Mouse (Mus musculus) kidney, postnatal 0 days (tissue): Measurements from ENCODE around the gene Alcam. TPM values are rescaled to one million over a fixed set of nuclear protein-coding genes. Genes with fewer than 3 reads are reported as not detected.

Experiments used
- ATAC-seq: fragments of 200-750 bp; cut with Nextera tagmentation; replicated peaks from 2 replicates; pipeline ENCODE4 v1.8.0; 2017; ENCODE audit warnings: low read depth, moderate number of reproducible peaks, moderate TSS enrichment, moderate library complexity; ENCODE audit not compliant: low FRiP score
- DNase-seq: peaks from one replicate; pipeline ENCODE4 v3.0.0-alpha.2; 2016; ENCODE audit warnings: low spot score
- H3K27ac ChIP-seq: fragments of 300-500 bp; sonication (generic); 2 replicates; pipeline ENCODE4 v1.5.1; 2014; ENCODE audit warnings: mild to moderate bottlenecking
- H3K27me3 ChIP-seq: fragments of 300-500 bp; sonication (generic); 2 replicates; pipeline ENCODE4 v1.6.1; 2014; ENCODE audit warnings: low read length, mixed read lengths; ENCODE audit not compliant: insufficient read depth
- H3K36me3 ChIP-seq: fragments of 300-500 bp; sonication (generic); 2 replicates; pipeline ENCODE4 v1.6.1; 2014; ENCODE audit warnings: low read length, mixed read lengths; ENCODE audit not compliant: insufficient read depth
- H3K4me1 ChIP-seq: fragments of 300-500 bp; sonication (generic); replicated peaks from 2 replicates; pipeline ENCODE4 v1.6.1; 2014; ENCODE audit warnings: antibody characterized with exemption, low read length, mixed read lengths; ENCODE audit not compliant: insufficient read depth
- H3K4me2 ChIP-seq: fragments of 300-500 bp; sonication (generic); 2 replicates; pipeline ENCODE4 v1.6.1; 2014; ENCODE audit warnings: mild to moderate bottlenecking, low read length, moderate library complexity, mixed read lengths
- H3K4me3 ChIP-seq: fragments of 300-500 bp; sonication (generic); replicated peaks from 2 replicates; pipeline ENCODE4 v1.5.1; 2014; ENCODE audit warnings: low read depth, low read length
- H3K9ac ChIP-seq: fragments of 300-500 bp; sonication (generic); 2 replicates; pipeline ENCODE4 v1.6.1; 2014; ENCODE audit warnings: low read depth, low read length
- H3K9me3 ChIP-seq: fragments of 300-500 bp; sonication (generic); replicated peaks from 2 replicates; pipeline ENCODE4 v1.6.1; 2016; ENCODE audit warnings: low read length, inconsistent platforms, mixed read lengths
- CTCF ChIP-seq: IDR thresholded peaks from 2 replicates; pipeline ENCODE4 v1.5.1; 2016; ENCODE audit warnings: antibody characterized with exemption, low read depth, mild to moderate bottlenecking, moderate library complexity
- WGBS: fragments of 180-500 bp; shearing (Covaris S2); extraction: QIAGEN DNeasy Blood & Tissue Kit; methylation state at CpG from one replicate; pipeline ENCODE4 v1.1.7; 2014; 5-methylcytosine and 5-hydroxymethylcytosine counted together
- polyA plus RNA-seq: library from polyadenylated mRNA; unstranded; fragments of >200 nt; fragmentation: Nextera tagmentation; extraction: Ambion mirVana; gene quantifications from 2 replicates; pipeline ENCODE4 v1.2.1, GENCODE M21; 2015

Gene Alcam
- polyA plus RNA-seq, 1 experiment from 2014 or later: 61.7 TPM

DNA sequence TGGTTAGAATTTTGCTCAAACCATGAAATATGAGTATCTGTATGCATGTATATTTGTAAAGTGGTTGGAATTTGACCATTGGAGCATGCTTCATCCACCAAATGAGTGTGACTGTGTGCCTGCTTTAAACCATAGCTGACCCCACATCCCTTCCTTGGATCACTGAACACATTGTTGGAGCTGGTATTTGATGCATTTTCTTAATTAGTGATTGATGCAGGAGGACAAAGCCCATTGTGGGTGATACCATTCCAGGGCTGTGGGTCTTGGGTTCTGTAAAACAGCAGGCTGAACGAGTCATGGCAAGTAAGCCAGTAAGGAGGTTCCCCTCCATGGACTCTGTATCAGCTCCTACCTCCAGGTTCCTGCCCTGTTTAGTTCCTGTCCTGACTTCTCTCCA, 191.3 kb downstream of the Alcam start:
- no peak for TF ChIP-seq CTCF
- DNase-seq (no peak), ATAC-seq (no peak)
- Histone ChIP-seq H3K36me3 (peaks cover 9% of the 10 kb centered on the region; the same call in 1 of the 2 replicates), H3K27me3 (no peaks in the 10 kb centered on the region), H3K27ac (peak overlapping the region; percentile 25; the same call in 1 of the 2 replicates), H3K9ac (no peak overlapping the region), H3K4me1 (no peaks in the 10 kb centered on the region), H3K4me2 (no peak overlapping the region), H3K4me3 (no peak overlapping the region), H3K9me3 (no peaks in the 10 kb centered on the region)
- WGBS: 65% methylated on average over 1 of the region's 1 CpGs

DNA sequence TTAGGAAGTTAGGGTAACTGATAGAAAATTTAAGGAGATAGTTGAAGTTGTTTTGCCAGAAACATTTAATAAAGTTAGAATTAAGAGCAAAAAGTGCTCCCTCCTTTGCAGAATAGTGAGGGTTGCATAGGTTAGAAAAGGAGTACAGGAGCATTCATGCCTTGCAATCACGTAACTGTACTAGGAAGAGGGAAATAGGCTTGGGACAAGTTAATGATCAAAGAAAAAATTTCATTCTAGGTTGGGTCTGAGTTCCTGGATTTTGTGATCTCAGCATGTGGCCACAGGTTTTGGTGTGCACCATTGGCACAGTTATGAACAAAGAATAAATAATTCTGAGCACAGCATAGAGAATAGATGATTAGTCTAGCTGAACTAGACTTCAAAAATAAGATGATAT, 192.1 kb downstream of the Alcam start:
- no peak overlapping the region for H3K27ac ChIP-seq
- H3K9ac ChIP-seq: no peak overlapping the region
- peaks cover 6% of the 10 kb centered on the region; the same call in 1 of the 2 replicates for H3K36me3 ChIP-seq
- DNase-seq: no peak
- H3K4me2 ChIP-seq: no peak overlapping the region
- TF ChIP-seq CTCF: no peak
- H3K9me3 ChIP-seq: no peaks in the 10 kb centered on the region
- H3K4me1 ChIP-seq: no peaks in the 10 kb centered on the region
- H3K27me3 ChIP-seq: no peaks in the 10 kb centered on the region
- ATAC-seq: no peak
- no peak overlapping the region for H3K4me3 ChIP-seq
- 56% methylated on average over 1 of the region's 1 CpGs for WGBS

DNA sequence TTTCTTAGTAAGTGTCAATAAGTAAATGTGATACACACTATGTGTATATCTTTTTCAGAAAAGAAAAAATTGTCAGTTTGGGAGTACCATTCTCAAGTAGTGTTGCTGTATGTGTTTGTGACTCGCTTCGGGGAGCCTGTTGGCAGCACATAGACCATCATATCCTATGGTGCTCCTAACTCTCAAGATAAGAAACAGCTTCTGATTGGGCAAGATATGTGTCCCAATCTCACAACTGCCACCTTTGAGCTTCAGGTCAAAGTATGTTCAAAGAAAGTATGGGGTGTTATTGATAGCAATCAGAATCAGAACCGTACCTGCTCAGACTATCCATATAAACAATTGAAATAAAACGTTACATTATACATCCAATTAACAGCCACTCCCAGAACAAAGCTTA, 202.9 kb downstream of the Alcam start:
- H3K27ac ChIP-seq: no peak overlapping the region
- no peak overlapping the region for H3K4me2 ChIP-seq
- no peaks in the 10 kb centered on the region for H3K4me1 ChIP-seq
- WGBS: 90% methylated on average over 4 of the region's 4 CpGs
- no peaks in the 10 kb centered on the region for H3K27me3 ChIP-seq
- no peak for ATAC-seq
- no peak for DNase-seq
- no peak overlapping the region for H3K9ac ChIP-seq
- no peak for TF ChIP-seq CTCF
- H3K4me3 ChIP-seq: no peak overlapping the region
- no peaks in the 10 kb centered on the region for H3K9me3 ChIP-seq
- H3K36me3 ChIP-seq: peaks cover 9% of the 10 kb centered on the region; the same call in 1 of the 2 replicates

DNA sequence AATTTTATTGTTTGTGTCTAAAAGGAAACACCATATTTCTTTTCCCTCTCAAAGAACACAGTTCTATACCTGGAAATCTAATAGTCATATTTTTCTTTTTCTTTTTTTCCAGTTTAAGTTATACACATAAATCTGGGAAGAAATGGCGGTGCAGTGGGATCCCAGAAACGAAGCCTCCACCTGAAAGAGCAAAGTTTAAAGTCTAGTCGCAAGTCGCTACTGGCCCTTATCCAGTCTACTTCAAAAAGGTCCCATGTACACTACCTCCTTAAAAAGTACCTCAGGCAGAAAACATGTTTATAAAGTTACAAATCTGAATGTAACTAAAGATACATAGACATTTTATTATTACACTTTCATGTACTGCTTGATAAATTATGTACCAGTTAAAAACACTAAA, 203.7 kb downstream of the Alcam start:
- ATAC-seq: no peak
- DNase-seq: no peak
- TF ChIP-seq CTCF: no peak
- Histone ChIP-seq H3K9me3 (no peaks in the 10 kb centered on the region), H3K9ac (no peak overlapping the region), H3K4me3 (no peak overlapping the region), H3K4me2 (no peak overlapping the region), H3K27ac (no peak overlapping the region), H3K4me1 (no peaks in the 10 kb centered on the region), H3K36me3 (peaks cover 9% of the 10 kb centered on the region; the same call in 1 of the 2 replicates), H3K27me3 (no peaks in the 10 kb centered on the region)
- WGBS: 88% methylated on average over 4 of the region's 4 CpGs

DNA sequence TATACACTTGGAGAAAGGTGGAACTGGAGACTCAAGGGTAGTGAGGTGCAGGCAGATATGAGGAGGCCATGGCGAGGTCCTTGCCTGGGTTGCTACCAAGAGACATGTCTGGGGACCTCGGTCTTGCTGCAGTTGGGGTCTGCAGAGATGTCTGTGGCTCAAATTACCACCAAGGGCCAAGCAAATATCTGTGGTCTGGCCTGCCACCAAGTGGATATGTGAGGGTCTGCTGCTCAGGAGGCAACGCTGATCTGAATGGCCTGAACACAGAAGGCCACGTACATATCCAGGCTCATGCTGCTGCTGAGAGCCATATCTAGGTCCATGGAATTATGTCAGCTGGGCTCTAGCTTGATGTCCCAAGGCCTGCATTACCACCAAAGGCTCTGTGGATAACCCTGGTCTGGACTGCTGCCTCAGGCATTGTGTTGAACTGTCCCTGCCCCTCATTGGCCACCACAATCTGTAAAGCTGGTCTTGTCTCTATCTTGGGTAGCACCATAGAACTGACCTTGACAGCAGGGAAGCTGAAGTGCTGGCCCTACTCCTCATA, 210.4 kb downstream of the Alcam start:
- DNase-seq (no peak), ATAC-seq (no peak; the same call in 1 of the 2 replicates)
- Histone ChIP-seq H3K27me3 (no peaks in the 10 kb centered on the region), H3K9me3 (no peaks in the 10 kb centered on the region), H3K4me3 (no peak overlapping the region), H3K4me1 (no peaks in the 10 kb centered on the region), H3K4me2 (no peak overlapping the region), H3K36me3 (0 out of 2 replicates have a peak, but pooled peaks cover 1% of the 10 kb centered on the region), H3K9ac (no peak overlapping the region), H3K27ac (no peak overlapping the region)
- WGBS: 81% methylated on average over 4 of the region's 4 CpGs
- TF ChIP-seq CTCF: peak; percentile 57

DNA sequence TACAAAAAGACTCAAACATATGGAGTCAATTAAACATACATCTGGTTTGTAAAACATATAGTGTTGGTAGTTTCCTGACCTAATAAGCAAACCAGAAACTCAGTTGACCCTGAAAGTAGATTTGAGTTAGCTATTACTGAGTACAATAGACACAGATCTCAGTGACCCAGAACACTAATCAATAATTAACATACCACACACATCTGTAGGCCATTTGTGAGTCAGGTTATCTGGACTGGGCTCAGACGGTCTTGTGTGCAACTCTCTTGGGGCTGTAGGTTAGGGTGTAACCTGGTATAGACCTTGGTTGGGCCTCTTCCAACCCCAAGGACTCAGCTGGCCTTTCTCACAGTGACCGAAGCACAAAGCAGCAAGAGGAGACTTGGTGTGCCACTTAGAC, 211.7 kb downstream of the Alcam start:
- DNase-seq (no peak), ATAC-seq (peak; percentile 93)
- no peaks in the 10 kb centered on the region for H3K27me3 ChIP-seq
- H3K4me3 ChIP-seq: no peak overlapping the region
- H3K4me1 ChIP-seq: no peaks in the 10 kb centered on the region
- 51% methylated on average over 2 of the region's 2 CpGs for WGBS
- no peaks in the 10 kb centered on the region for H3K36me3 ChIP-seq
- H3K9me3 ChIP-seq: no peaks in the 10 kb centered on the region
- H3K9ac ChIP-seq: no peak overlapping the region
- no peak for TF ChIP-seq CTCF
- no peak overlapping the region for H3K4me2 ChIP-seq
- peak overlapping the region; percentile 71 for H3K27ac ChIP-seq

DNA sequence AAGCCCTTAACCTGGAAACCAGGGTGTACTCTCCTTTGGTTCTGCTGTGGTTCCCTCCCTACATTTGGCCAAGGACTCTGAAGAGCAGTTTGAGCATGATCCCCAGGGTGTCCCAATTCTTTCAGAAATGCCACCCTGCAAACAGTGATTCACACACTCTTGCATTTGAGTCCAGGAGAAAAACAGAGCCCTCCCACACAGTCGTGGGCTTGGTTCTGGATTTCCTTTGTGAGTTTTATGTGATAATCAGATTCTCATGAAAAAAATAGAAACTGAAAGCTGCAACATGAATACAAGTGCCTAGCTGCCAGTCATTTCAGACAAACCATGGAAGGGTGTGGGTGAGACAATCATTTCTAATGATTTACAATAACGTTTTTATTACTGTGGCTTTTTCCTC, 223.9 kb downstream of the Alcam start:
- H3K36me3 ChIP-seq: no peaks in the 10 kb centered on the region
- no peak overlapping the region for H3K4me2 ChIP-seq
- no peak for ATAC-seq
- no peak overlapping the region for H3K9ac ChIP-seq
- H3K27me3 ChIP-seq: no peaks in the 10 kb centered on the region
- no peak overlapping the region for H3K4me3 ChIP-seq
- no peaks in the 10 kb centered on the region for H3K9me3 ChIP-seq
- no peaks in the 10 kb centered on the region for H3K4me1 ChIP-seq
- WGBS: 53% methylated on average over 2 of the region's 2 CpGs
- TF ChIP-seq CTCF: no peak
- no peak for DNase-seq
- no peak overlapping the region for H3K27ac ChIP-seq
